Mouse (Mus musculus) ES-E14 (cell line): Measurements from ENCODE around the gene Eya2.

Experiments
- CHD2 ChIP-seq: IDR thresholded peaks from 2 replicates; pipeline ENCODE4 v1.6.1; 2014; ENCODE audit warnings: mild to moderate bottlenecking, low read depth, low read length, inconsistent platforms
- HCFC1 ChIP-seq: IDR thresholded peaks from 2 replicates; pipeline ENCODE4 v1.6.1; 2012; ENCODE audit warnings: low read length, inconsistent platforms, borderline replicate concordance; ENCODE audit not compliant: insufficient read depth
- MAFK ChIP-seq: IDR thresholded peaks from 2 replicates; pipeline ENCODE4 v1.6.1; 2014; ENCODE audit warnings: mild to moderate bottlenecking, low read depth, low read length, inconsistent platforms; ENCODE audit not compliant: insufficient read depth
- ZC3H11A ChIP-seq: IDR thresholded peaks from 2 replicates; pipeline ENCODE4 v1.6.1; 2012; ENCODE audit warnings: low read depth, mild to moderate bottlenecking, inconsistent platforms, low read length, borderline replicate concordance
- ZNF384 ChIP-seq: IDR thresholded peaks from 2 replicates; pipeline ENCODE4 v1.6.1; 2012; ENCODE audit warnings: low read depth, low read length, inconsistent platforms

GRCm38 (mm10) chr2:165571216-165571778 is 23.5 kb upstream of the Eya2 start:
- TF ChIP-seq ZNF384 (no peak), HCFC1 (no peak), ZC3H11A (no peak), MAFK (no peak), CHD2 (no peak)
